Mouse (Mus musculus) macrophage (primary cell): ENCODE data around the gene Itgb2. TPM values are rescaled to one million over a fixed set of nuclear protein-coding genes. Genes with fewer than 3 reads are reported as not detected.

ENCODE experiments used
- H3K27ac ChIP-seq: fragments of 350-480 bp; formaldehyde crosslinking; 2 replicates; pipeline ENCODE4 v1.9.0; 2021
- H3K36me3 ChIP-seq: fragments of 350-480 bp; formaldehyde crosslinking; 2 replicates; pipeline ENCODE4 v1.9.0; 2021; ENCODE audit errors: inconsistent target
- H3K4me3 ChIP-seq: fragments of 350-480 bp; formaldehyde crosslinking; 2 replicates; pipeline ENCODE4 v1.9.0; 2021; ENCODE audit errors: inconsistent target
- H3K79me2 ChIP-seq: fragments of 350-480 bp; formaldehyde crosslinking; 2 replicates; pipeline ENCODE4 v1.9.0; 2021; ENCODE audit errors: inconsistent target
- WGBS: methylation state at CpG from one replicate; pipeline ENCODE4 v1.1.7; 2026; ENCODE audit warnings: inconsistent platforms; ENCODE audit not compliant: missing documents; 5-methylcytosine and 5-hydroxymethylcytosine counted together
- polyA plus RNA-seq: library from polyadenylated mRNA; stranded (reverse); fragments of 250-400 nt; gene quantifications from 3 replicates; pipeline ENCODE4 v1.2.4, GENCODE M21; 2018; ENCODE audit warnings: inconsistent platforms

Gene Itgb2
- polyA plus RNA-seq, 1 experiment from 2014 or later = 505 TPM

- WGBS = 90% methylated on average over 10 of the region's 10 CpGs
- no peak overlapping the region for H3K27ac ChIP-seq
- no peaks in the 10 kb centered on the region for H3K36me3 ChIP-seq
- H3K79me2 ChIP-seq = peaks cover 33% of the 10 kb centered on the region
- H3K4me3 ChIP-seq = no peak overlapping the region
Measured at GRCm38 (mm10) chr10:77580027-77580920, 50.2 kb downstream of the Itgb2 start.

- no peaks in the 10 kb centered on the region for H3K36me3 ChIP-seq
- H3K4me3 ChIP-seq = peak overlapping the region; percentile 11; the same call in 1 of the 2 replicates
- WGBS = 18% methylated on average over 8 of the region's 8 CpGs
- H3K27ac ChIP-seq = peak overlapping the region; percentile 42
- peaks cover 40% of the 10 kb centered on the region for H3K79me2 ChIP-seq
Measured at GRCm38 (mm10) chr10:77581023-77581407, 51.0 kb downstream of the Itgb2 start.

- peak within 1 kb of the TSS; percentile 69 for H3K4me3 ChIP-seq
- H3K36me3 ChIP-seq = peaks cover 1% of the 10 kb centered on the region; the same call in 1 of the 2 replicates
- peak within 1 kb of the TSS; percentile 42 for H3K27ac ChIP-seq
- whole genome bisulfite sequencing = under 1% methylated on average over 64 of the region's 64 CpGs
- peaks cover 46% of the 10 kb centered on the region for H3K79me2 ChIP-seq
Measured at GRCm38 (mm10) chr10:77581408-77582284, 51.6 kb downstream of the Itgb2 start, which contains the start of gene Pttg1ip. Gene Pttg1ip (plus strand): TSS chr10:77581720.

GRCm38 (mm10) chr10:77582285-77582618, 52.2 kb downstream of the Itgb2 start:
- Histone ChIP-seq H3K36me3 (peaks cover 7% of the 10 kb centered on the region; the same call in 1 of the 2 replicates), H3K27ac (peak overlapping the region; percentile 33), H3K79me2 (peaks cover 53% of the 10 kb centered on the region), H3K4me3 (peak overlapping the region; percentile 69)
- WGBS = 15% methylated on average over 6 of the region's 8 CpGs

GRCm38 (mm10) chr10:77583795-77584422, 53.9 kb downstream of the Itgb2 start:
- 37% methylated on average over 8 of the region's 10 CpGs for WGBS
- peaks cover 15% of the 10 kb centered on the region; the same call in 1 of the 2 replicates for H3K36me3 ChIP-seq
- no peak overlapping the region for H3K4me3 ChIP-seq
- H3K79me2 ChIP-seq = peaks cover 69% of the 10 kb centered on the region
- no peak overlapping the region for H3K27ac ChIP-seq

GRCm38 (mm10) chr10:77586637-77587036, 56.6 kb downstream of the Itgb2 start:
- Histone ChIP-seq H3K27ac (no peak overlapping the region), H3K36me3 (peaks cover 37% of the 10 kb centered on the region; the same call in 1 of the 2 replicates), H3K79me2 (peaks cover 96% of the 10 kb centered on the region), H3K4me3 (no peak overlapping the region)
- WGBS = 100% methylated on average over 3 of the region's 3 CpGs

- H3K4me3 ChIP-seq = no peak overlapping the region
- peaks cover 43% of the 10 kb centered on the region; the same call in 1 of the 2 replicates for H3K36me3 ChIP-seq
- peaks cover 98% of the 10 kb centered on the region for H3K79me2 ChIP-seq
- H3K27ac ChIP-seq = no peak overlapping the region
- WGBS = 99% methylated on average over 6 of the region's 6 CpGs
Measured at GRCm38 (mm10) chr10:77587091-77587775, 57.2 kb downstream of the Itgb2 start.

GRCm38 (mm10) chr10:77588036-77588435, 58.0 kb downstream of the Itgb2 start:
- Histone ChIP-seq H3K4me3 (no peak overlapping the region), H3K36me3 (peaks cover 51% of the 10 kb centered on the region), H3K79me2 (peaks cover 90% of the 10 kb centered on the region), H3K27ac (no peak overlapping the region)
- WGBS = 90% methylated on average over 1 of the region's 2 CpGs

- H3K36me3 ChIP-seq = peaks cover 62% of the 10 kb centered on the region
- 37% methylated on average over 7 of the region's 7 CpGs for WGBS
- no peak overlapping the region for H3K27ac ChIP-seq
- H3K79me2 ChIP-seq = peaks cover 79% of the 10 kb centered on the region
- H3K4me3 ChIP-seq = no peak overlapping the region
Measured at GRCm38 (mm10) chr10:77589117-77589516, 59.1 kb downstream of the Itgb2 start.

- Histone ChIP-seq H3K36me3 (peaks cover 68% of the 10 kb centered on the region), H3K27ac (no peak overlapping the region), H3K79me2 (peaks cover 73% of the 10 kb centered on the region), H3K4me3 (no peak overlapping the region)
- WGBS = 77% methylated on average over 8 of the region's 8 CpGs
Measured at GRCm38 (mm10) chr10:77589749-77590148, 59.7 kb downstream of the Itgb2 start.

GRCm38 (mm10) chr10:77590812-77591211, 60.8 kb downstream of the Itgb2 start:
- Histone ChIP-seq H3K4me3 (no peak overlapping the region), H3K27ac (no peak overlapping the region), H3K36me3 (peaks cover 79% of the 10 kb centered on the region), H3K79me2 (peaks cover 63% of the 10 kb centered on the region)
- WGBS = 53% methylated on average over 6 of the region's 6 CpGs

- Histone ChIP-seq H3K27ac (no peak overlapping the region), H3K36me3 (peaks cover 85% of the 10 kb centered on the region), H3K79me2 (peaks cover 56% of the 10 kb centered on the region), H3K4me3 (no peak overlapping the region)
- 89% methylated on average over 6 of the region's 6 CpGs for WGBS
Measured at GRCm38 (mm10) chr10:77591546-77591945, 61.5 kb downstream of the Itgb2 start.

GRCm38 (mm10) chr10:77596060-77596459, 66.0 kb downstream of the Itgb2 start:
- Histone ChIP-seq H3K79me2 (peaks cover 10% of the 10 kb centered on the region), H3K4me3 (no peak overlapping the region), H3K27ac (no peak overlapping the region), H3K36me3 (peaks cover 73% of the 10 kb centered on the region)
- 96% methylated on average over 2 of the region's 2 CpGs for WGBS

- H3K27ac ChIP-seq = no peak overlapping the region
- no peak overlapping the region for H3K4me3 ChIP-seq
- H3K36me3 ChIP-seq = peaks cover 8% of the 10 kb centered on the region; the same call in 1 of the 2 replicates
- peaks cover 14% of the 10 kb centered on the region for H3K79me2 ChIP-seq
- WGBS = 88% methylated on average over 4 of the region's 4 CpGs
Measured at GRCm38 (mm10) chr10:77603021-77603420, 73.0 kb downstream of the Itgb2 start.
